Mouse (Mus musculus) large intestine, adult 2 months (tissue): Measurements from ENCODE around the gene Fbxo2. TPM values are rescaled to one million over a fixed set of nuclear protein-coding genes. Genes with fewer than 3 reads are reported as not detected.
A peak's percentile ranks its signal among the peaks of the same experiment; 100 is the strongest.

ENCODE experiments used
- DNase-seq: peaks from one replicate; pipeline ENCODE4 v3.0.0-alpha.2; 2012; ENCODE audit warnings: low read depth, low spot score
- WGBS: fragments of 180-500 bp; shearing (Covaris S2); methylation state at CpG from one replicate; pipeline ENCODE4 v1.1.7; 2018; 5-methylcytosine and 5-hydroxymethylcytosine counted together
- polyA plus RNA-seq: library from polyadenylated mRNA; depleted of rRNA; stranded (reverse); fragments of >200 nt; gene quantifications from 2 replicates; pipeline ENCODE4 v1.2.3, GENCODE M21; 2012

Fbxo2 gene
- polyA plus RNA-seq, 1 experiment, result 0.88 TPM

GRCm38 (mm10) chr4:148140098-148141011 is 20.1 kb upstream of the Fbxo2 start:
- WGBS, result under 1% methylated on average over 65 of the region's 65 CpGs
- peak; percentile 92 for DNase-seq

- DNase-seq, result no peak
- 89% methylated on average over 5 of the region's 5 CpGs for WGBS
Measured at GRCm38 (mm10) chr4:148143721-148144120, 16.7 kb upstream of the Fbxo2 start.

- no peak for DNase-seq
- 79% methylated on average over 2 of the region's 2 CpGs for WGBS
Measured at GRCm38 (mm10) chr4:148147714-148148113, 12.7 kb upstream of the Fbxo2 start.

GRCm38 (mm10) chr4:148149540-148149939 is 10.9 kb upstream of the Fbxo2 start:
- WGBS, result 82% methylated on average over 12 of the region's 12 CpGs
- DNase-seq, result no peak

GRCm38 (mm10) chr4:148150242-148150641 is 10.2 kb upstream of the Fbxo2 start:
- WGBS, result 81% methylated on average over 7 of the region's 7 CpGs

GRCm38 (mm10) chr4:148150953-148151266 is 9.5 kb upstream of the Fbxo2 start:
- WGBS, result 10% methylated on average over 3 of the region's 3 CpGs
- no peak for DNase-seq

More at GRCm38 (mm10) chr4:148150242-148150641, 10.2 kb upstream of the Fbxo2 start:
- DNase-seq, result no peak

GRCm38 (mm10) chr4:148151267-148152168 is 8.9 kb upstream of the Fbxo2 start, which contains the start of gene Fbxo6:
Fbxo6 (minus strand) TSS chr4:148152140.
- DNase-seq, result peak; percentile 46
- 1% methylated on average over 67 of the region's 67 CpGs for WGBS

GRCm38 (mm10) chr4:148152547-148152946 is 7.9 kb upstream of the Fbxo2 start:
- WGBS, result 88% methylated on average over 5 of the region's 5 CpGs
- no peak for DNase-seq

- no peak for DNase-seq
- WGBS, result 87% methylated on average over 4 of the region's 4 CpGs
Measured at GRCm38 (mm10) chr4:148154006-148154405, 6.4 kb upstream of the Fbxo2 start.

- 50% methylated on average over 3 of the region's 3 CpGs for WGBS
- DNase-seq, result no peak
Measured at GRCm38 (mm10) chr4:148154982-148155381, 5.4 kb upstream of the Fbxo2 start.

- WGBS, result 63% methylated on average over 27 of the region's 27 CpGs
- no peak for DNase-seq
Measured at GRCm38 (mm10) chr4:148158436-148159348, 1.7 kb upstream of the Fbxo2 start.

- under 1% methylated on average over 46 of the region's 55 CpGs for WGBS
- DNase-seq, result peak; percentile 66
Measured at GRCm38 (mm10) chr4:148159544-148160435, 631 bp upstream of the Fbxo2 start.

- WGBS, result under 1% methylated on average over 29 of the region's 29 CpGs
- DNase-seq, result no peak
Measured at GRCm38 (mm10) chr4:148164002-148164439, 3.6 kb downstream of the Fbxo2 start.

- DNase-seq, result no peak
- WGBS, result 4% methylated on average over 16 of the region's 16 CpGs
Measured at GRCm38 (mm10) chr4:148164461-148164860, 4.0 kb downstream of the Fbxo2 start.

GRCm38 (mm10) chr4:148165551-148165950 is 5.1 kb downstream of the Fbxo2 start:
- 7% methylated on average over 17 of the region's 17 CpGs for WGBS
- no peak for DNase-seq

GRCm38 (mm10) chr4:148166431-148166830 is 6.0 kb downstream of the Fbxo2 start:
- no peak for DNase-seq
- 20% methylated on average over 10 of the region's 10 CpGs for WGBS

- no peak for DNase-seq
- WGBS, result 24% methylated on average over 4 of the region's 4 CpGs
Measured at GRCm38 (mm10) chr4:148166986-148167385, 6.6 kb downstream of the Fbxo2 start.

GRCm38 (mm10) chr4:148168287-148168686 is 7.9 kb downstream of the Fbxo2 start:
- 16% methylated on average over 7 of the region's 7 CpGs for WGBS
- DNase-seq, result no peak
